Mouse (Mus musculus) heart, postnatal 0 days (tissue): ENCODE measurements around the gene Rab31.

Experiments
- CTCF ChIP-seq: IDR thresholded peaks from 2 replicates; pipeline ENCODE4 v1.5.1; 2016; ENCODE audit warnings: antibody characterized with exemption, control low read depth, low read depth
- EP300 ChIP-seq: IDR thresholded peaks from 2 replicates; pipeline ENCODE4 v1.6.1; 2016; ENCODE audit warnings: antibody characterized with exemption, low read depth

DNA sequence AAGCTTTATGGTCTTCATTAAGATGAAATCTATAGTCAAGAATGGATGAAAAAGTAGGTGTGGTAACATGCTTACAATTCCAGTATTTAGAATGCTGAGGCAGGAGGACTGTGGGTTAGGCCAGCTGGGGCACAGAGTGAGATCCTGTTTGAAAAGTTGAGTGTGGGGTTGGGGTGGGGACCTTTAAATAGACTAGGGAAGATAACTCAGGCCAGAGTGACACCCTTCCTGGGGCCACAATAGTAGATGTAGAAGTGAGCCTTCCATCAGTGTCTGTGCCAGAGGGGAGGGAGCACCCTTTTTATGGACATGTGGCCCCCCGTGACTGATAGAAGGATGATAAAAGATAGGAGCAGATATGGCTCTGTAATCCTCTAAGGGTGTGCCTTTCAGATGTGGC is 26.8 kb upstream of the Rab31 start:
- TF ChIP-seq CTCF (no peak), EP300 (no peak)
